Mouse (Mus musculus) C3H10T1/2 (cell line): ENCODE measurements around the gene 1110051M20Rik. TPM values are rescaled to one million over a fixed set of nuclear protein-coding genes. Genes with fewer than 3 reads are reported as not detected.

ENCODE experiments used
- polyA plus RNA-seq, 2 experiments: library from polyadenylated mRNA; unstranded; fragments of >200 nt; fragmentation: generic; extraction: Trizol; gene quantifications; one replicate each; pipeline ENCODE4 v1.2.1; 2012; ENCODE audit warnings: missing spikeins in 2 of 2

Gene 1110051M20Rik
- polyA plus RNA-seq = 10 to 100 TPM; 23.8 to 52.5 TPM

DNA sequence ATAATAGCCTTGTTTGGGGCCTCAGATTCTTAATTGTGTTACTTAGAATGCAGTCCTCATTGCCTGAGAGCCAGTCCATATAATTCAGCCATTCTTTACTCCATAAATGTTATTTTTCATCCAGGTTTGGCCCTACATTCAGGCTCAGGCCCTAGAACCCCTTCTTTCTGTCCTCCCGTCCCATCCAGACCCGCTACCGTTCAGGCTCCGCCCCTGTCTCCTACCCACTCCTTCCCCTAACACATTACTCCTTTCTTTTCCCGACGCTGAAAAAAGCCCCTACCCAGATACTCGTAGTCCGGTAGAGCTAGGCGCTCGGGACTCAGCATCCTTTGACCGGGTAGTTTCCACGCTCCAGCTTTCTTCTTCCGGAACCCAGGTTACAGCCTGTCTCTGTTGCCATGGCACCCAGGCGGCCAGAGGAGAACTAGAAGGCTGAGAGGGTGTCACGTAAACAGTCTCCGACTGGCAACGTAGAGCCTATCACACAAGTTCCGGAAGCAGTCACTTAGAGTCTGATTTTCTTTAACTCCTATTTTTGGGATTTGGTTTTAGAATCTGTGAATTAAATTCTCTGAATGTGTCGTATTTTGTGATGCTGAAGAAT, at the start of gene 1110051M20Rik:
Gene 1110051M20Rik, minus strand, starts transcription at position 419 of the 607 bp plus-strand sequence.

GRCm38 (mm10) chr2:91457259-91457655, 12.8 kb upstream of the 1110051M20Rik start, which contains the start of gene Lrp4:
Lrp4 (plus strand) TSS chr2:91457511.

GRCm38 (mm10) chr2:91264711-91265681, 179.5 kb downstream of the 1110051M20Rik start, which contains the start of gene Arfgap2:
Arfgap2 (plus strand) TSS chr2:91264974.

DNA sequence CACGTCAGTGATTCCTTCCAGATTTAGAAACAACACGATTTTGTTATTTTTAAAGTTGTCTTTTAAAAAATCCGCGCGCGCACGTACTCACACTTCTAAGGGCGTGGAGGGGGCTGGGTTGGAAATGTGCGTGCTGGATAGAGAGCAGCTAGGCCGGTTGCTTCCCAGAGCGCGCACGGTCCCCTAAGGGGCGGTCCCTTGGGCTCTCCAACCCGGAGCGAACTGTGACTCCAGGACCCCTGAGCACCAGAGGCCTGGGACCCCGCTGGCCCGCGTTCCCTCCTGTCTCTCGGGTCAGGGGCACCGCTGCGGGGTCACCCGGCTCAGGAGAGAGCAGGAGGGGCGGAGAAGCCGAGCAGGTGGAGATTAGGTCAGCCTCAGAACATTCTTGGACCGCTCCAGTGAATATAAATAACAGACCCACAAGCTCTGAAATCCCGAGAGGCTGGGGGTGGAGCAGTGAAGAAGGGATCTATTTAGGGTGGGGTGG, 188.8 kb downstream of the 1110051M20Rik start, which contains the start of gene Pacsin3:
Gene Pacsin3, plus strand, starts transcription at position 294 of the 490 bp plus-strand sequence.

GRCm38 (mm10) chr2:91236601-91237510, 207.6 kb downstream of the 1110051M20Rik start, which contains the start of gene Ddb2:
Ddb2 (minus strand) TSS chr2:91236982.

Other genes with a start within 250 kb of the 1110051M20Rik start
- under 1 TPM; 0.14 to 0.42 TPM for gene Nr1h3, start 241.9 kb downstream of the 1110051M20Rik start, polyA plus RNA-seq
- 10 to 100 TPM in 1 of 2 experiments, 1 to 10 TPM in 1; 3.2 to 18.6 TPM for gene Acp2, start 241.8 kb downstream of the 1110051M20Rik start, polyA plus RNA-seq
- 1 to 10 TPM in 1 of 2 experiments, under 1 TPM in 1; 0.44 to 3.9 TPM for gene Ddb2, start 207.7 kb downstream of the 1110051M20Rik start, polyA plus RNA-seq
- gene Pacsin3, start 188.8 kb downstream of the 1110051M20Rik start, polyA plus RNA-seq = 10 to 100 TPM; 20.4 to 37.9 TPM
- gene Arfgap2, start 179.7 kb downstream of the 1110051M20Rik start, polyA plus RNA-seq = 10 to 100 TPM; 42.7 to 46.6 TPM
- 1 to 10 TPM in 1 of 2 experiments, under 1 TPM in 1; 0.07 to 2.7 TPM for gene Lrp4, start 12.8 kb upstream of the 1110051M20Rik start, polyA plus RNA-seq
- gene Ckap5, start 82.1 kb upstream of the 1110051M20Rik start, polyA plus RNA-seq = 10 to 100 TPM in 1 of 2 experiments, under 1 TPM in 1; 0.96 to 10.6 TPM
- not detected for gene F2, start 191.7 kb upstream of the 1110051M20Rik start, polyA plus RNA-seq
- gene Zfp408, start 205.1 kb upstream of the 1110051M20Rik start, polyA plus RNA-seq = 1 to 10 TPM; 1.6 to 9.8 TPM
- 10 to 100 TPM; 29.4 to 59.9 TPM for gene Arhgap1, start 205.2 kb upstream of the 1110051M20Rik start, polyA plus RNA-seq